Mouse (Mus musculus) lung, postnatal 0 days (tissue): ENCODE measurements around the gene Nrxn3.

Experiments
- CTCF ChIP-seq: IDR thresholded peaks from 2 replicates; pipeline ENCODE4 v1.5.1; 2016; ENCODE audit warnings: antibody characterized with exemption, mild to moderate bottlenecking
- EP300 ChIP-seq: IDR thresholded peaks from 2 replicates; pipeline ENCODE4 v1.6.1; 2016; ENCODE audit warnings: antibody characterized with exemption, mild to moderate bottlenecking, control low read depth

DNA sequence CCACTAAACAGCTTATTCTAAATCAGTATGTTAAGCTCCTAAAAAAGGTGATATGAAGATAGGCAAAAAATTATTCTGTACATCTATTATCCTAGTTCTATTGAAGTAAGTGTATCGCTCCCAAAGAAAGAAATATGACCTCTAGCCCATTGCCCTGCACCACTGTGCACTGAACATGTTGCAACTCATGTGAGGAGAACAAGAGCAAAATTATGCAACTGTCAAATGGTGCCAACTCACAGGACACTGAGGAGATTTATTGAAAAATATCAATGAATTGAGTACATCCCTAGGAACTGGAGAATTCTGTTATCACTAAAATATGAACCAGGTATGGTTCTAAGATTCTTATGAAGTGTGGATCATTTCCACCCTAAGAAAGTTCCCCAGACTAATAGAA is 1479.8 kb downstream of the Nrxn3 start:
- TF ChIP-seq CTCF: no peak
- no peak for TF ChIP-seq EP300
